Mouse (Mus musculus) urinary bladder, postnatal 4 days (tissue): ENCODE measurements around the gene A930009A15Rik.

Source experiments
- DNase-seq, 2 experiments: peaks; one replicate each; pipeline ENCODE4 v3.0.0; 2021 to 2022; ENCODE audit warnings: low spot score in 2 of 2

A930009A15Rik gene

GRCm38 (mm10) chr10:115569712-115570491, at the start of gene A930009A15Rik:
Gene A930009A15Rik, plus strand, starts transcription at chr10:115569986.
- DNase-seq: no peak

GRCm38 (mm10) chr10:115520200-115521080, 49.3 kb upstream of the A930009A15Rik start:
- DNase-seq: no peak

- DNase-seq: no peak
Measured at GRCm38 (mm10) chr10:115521081-115521451, 48.7 kb upstream of the A930009A15Rik start.

- DNase-seq: no peak
Measured at GRCm38 (mm10) chr10:115528892-115529291, 40.9 kb upstream of the A930009A15Rik start.

GRCm38 (mm10) chr10:115529768-115530167, 40.0 kb upstream of the A930009A15Rik start:
- DNase-seq: no peak

- DNase-seq: no peak
Measured at GRCm38 (mm10) chr10:115530746-115531145, 39.0 kb upstream of the A930009A15Rik start.

- no peak for DNase-seq
Measured at GRCm38 (mm10) chr10:115542917-115543316, 26.9 kb upstream of the A930009A15Rik start.

GRCm38 (mm10) chr10:115550253-115550652, 19.5 kb upstream of the A930009A15Rik start:
- no peak for DNase-seq

- DNase-seq: no peak
Measured at GRCm38 (mm10) chr10:115551069-115551468, 18.7 kb upstream of the A930009A15Rik start.

GRCm38 (mm10) chr10:115553352-115554113, 16.3 kb upstream of the A930009A15Rik start:
- DNase-seq: no peak

- no peak for DNase-seq
Measured at GRCm38 (mm10) chr10:115555191-115555765, 14.5 kb upstream of the A930009A15Rik start.

GRCm38 (mm10) chr10:115556738-115557242, 13.0 kb upstream of the A930009A15Rik start:
- no peak for DNase-seq

- no peak for DNase-seq
Measured at GRCm38 (mm10) chr10:115561136-115561880, 8.5 kb upstream of the A930009A15Rik start.

GRCm38 (mm10) chr10:115562911-115563686, 6.7 kb upstream of the A930009A15Rik start:
- no peak for DNase-seq

- no peak for DNase-seq
Measured at GRCm38 (mm10) chr10:115563961-115564360, 5.8 kb upstream of the A930009A15Rik start.

- DNase-seq: no peak
Measured at GRCm38 (mm10) chr10:115570577-115570976, 791 bp downstream of the A930009A15Rik start.

GRCm38 (mm10) chr10:115571317-115571716, 1.5 kb downstream of the A930009A15Rik start:
- no peak for DNase-seq

GRCm38 (mm10) chr10:115571734-115572440, 2.1 kb downstream of the A930009A15Rik start:
- no peak for DNase-seq

GRCm38 (mm10) chr10:115579076-115579475, 9.3 kb downstream of the A930009A15Rik start:
- DNase-seq: no peak
